Mouse (Mus musculus) liver, adult 2 months (tissue): ENCODE data around the gene Cdcp2.

ENCODE experiments used
- CTCF ChIP-seq: fragments of 200-500 bp; IDR thresholded peaks from 2 replicates; pipeline ENCODE4 v1.5.1; 2011; ENCODE audit warnings: low read depth, low read length, control low read depth
- POLR2A ChIP-seq: fragments of 200-500 bp; IDR thresholded peaks from 2 replicates; pipeline ENCODE4 v1.6.1; 2011; ENCODE audit warnings: low read length, control low read depth; ENCODE audit not compliant: insufficient read depth; ENCODE audit errors: extremely low read depth

GRCm38 (mm10) chr4:107124376-107124775 is 27.7 kb downstream of the Cdcp2 start:
- TF ChIP-seq POLR2A (no peak), CTCF (no peak)
